Mouse (Mus musculus): ENCODE measurements at regions not wholly inside any gene's neighbourhood (a gene's known extent, or its start where the extent isn't known, plus 50 kb on each side); places are given as distances from the start of the nearest gene placed in this dataset.
A peak's percentile ranks its signal among the peaks of the same experiment; 100 is the strongest.

- no peak overlapping the region for H3K27ac ChIP-seq
- intact Hi-C loops (cut with DNase I) = no loop called here
- no peak for DNase-seq
- 73% methylated on average over 5 of the region's 5 CpGs for WGBS
- no peak overlapping the region for H3K9ac ChIP-seq (ENCODE audit: low read depth, low read length)
- no peaks in the 10 kb centered on the region for H3K36me3 ChIP-seq (ENCODE audit: control insufficient read depth, insufficient read depth, low read length)
- no peak overlapping the region for H3K4me3 ChIP-seq
- H3K79me2 ChIP-seq (replicated peaks; ENCODE audit: control insufficient read depth, insufficient read depth, low read length) = no peaks in the 10 kb centered on the region
- H3K4me1 ChIP-seq (ENCODE audit: control insufficient read depth, insufficient read depth, low read length) = peaks cover 8% of the 10 kb centered on the region; the same call in 1 of the 2 replicates
- TF ChIP-seq POLR2A (IDR thresholded peaks at IDR 0.05; ENCODE audit: insufficient read depth, low read depth, low read length) (no peak), CTCF (IDR thresholded peaks at IDR 0.05) (no peak), EP300 (IDR thresholded peaks at IDR 0.05; ENCODE audit: insufficient read depth, low read depth, low read length) (no peak)
- H3K27me3 ChIP-seq (ENCODE audit: control insufficient read depth, insufficient read depth, low read length) = no peaks in the 10 kb centered on the region
These were observed 89.7 kb downstream of the Tomm20 start for GRCm38 (mm10) chr8:126855914-126856313.

GRCm38 (mm10) chr8:126855056-126855609, 90.5 kb downstream of the Tomm20 start:
- H3K9ac ChIP-seq (ENCODE audit: low read depth, low read length) = no peak overlapping the region
- intact Hi-C loops (cut with DNase I) = no loop called here
- H3K4me3 ChIP-seq = no peak overlapping the region
- H3K27me3 ChIP-seq (ENCODE audit: control insufficient read depth, insufficient read depth, low read length) = no peaks in the 10 kb centered on the region
- DNase-seq = no peak
- no peaks in the 10 kb centered on the region for H3K36me3 ChIP-seq (ENCODE audit: control insufficient read depth, insufficient read depth, low read length)
- H3K4me1 ChIP-seq (ENCODE audit: control insufficient read depth, insufficient read depth, low read length) = peaks cover 12% of the 10 kb centered on the region
- no peak overlapping the region for H3K27ac ChIP-seq
- TF ChIP-seq CTCF (IDR thresholded peaks at IDR 0.05) = no peak
- no peak for TF ChIP-seq POLR2A (IDR thresholded peaks at IDR 0.05; ENCODE audit: insufficient read depth, low read depth, low read length)
- TF ChIP-seq EP300 (IDR thresholded peaks at IDR 0.05; ENCODE audit: insufficient read depth, low read depth, low read length) = no peak
- no peaks in the 10 kb centered on the region for H3K79me2 ChIP-seq (replicated peaks; ENCODE audit: control insufficient read depth, insufficient read depth, low read length)
- WGBS = 76% methylated on average over 2 of the region's 2 CpGs

GRCm38 (mm10) chr8:126854121-126855055, 91.3 kb downstream of the Tomm20 start:
- 85% methylated on average over 22 of the region's 22 CpGs for WGBS
- intact Hi-C loops (cut with DNase I) = no loop called here
- Histone ChIP-seq H3K27me3 (ENCODE audit: control insufficient read depth, insufficient read depth, low read length) (no peaks in the 10 kb centered on the region), H3K79me2 (replicated peaks; ENCODE audit: control insufficient read depth, insufficient read depth, low read length) (no peaks in the 10 kb centered on the region), H3K36me3 (ENCODE audit: control insufficient read depth, insufficient read depth, low read length) (no peaks in the 10 kb centered on the region), H3K9ac (ENCODE audit: low read depth, low read length) (no peak overlapping the region), H3K4me1 (ENCODE audit: control insufficient read depth, insufficient read depth, low read length) (peaks cover 19% of the 10 kb centered on the region), H3K27ac (no peak overlapping the region), H3K4me3 (no peak overlapping the region)
- TF ChIP-seq POLR2A (IDR thresholded peaks at IDR 0.05; ENCODE audit: insufficient read depth, low read depth, low read length) = no peak
- no peak for TF ChIP-seq CTCF (IDR thresholded peaks at IDR 0.05)
- no peak for TF ChIP-seq EP300 (IDR thresholded peaks at IDR 0.05; ENCODE audit: insufficient read depth, low read depth, low read length)
- DNase-seq = no peak

GRCm38 (mm10) chr8:126852663-126853390, 92.8 kb downstream of the Tomm20 start:
- intact Hi-C loops (cut with DNase I) = no loop called here
- 50% methylated on average over 10 of the region's 10 CpGs for WGBS
- no peak overlapping the region for H3K4me3 ChIP-seq
- TF ChIP-seq CTCF (IDR thresholded peaks at IDR 0.05) (no peak), EP300 (IDR thresholded peaks at IDR 0.05; ENCODE audit: insufficient read depth, low read depth, low read length) (peak; percentile 88), POLR2A (IDR thresholded peaks at IDR 0.05; ENCODE audit: insufficient read depth, low read depth, low read length) (0 out of 2 replicates have a peak, but pooled peaks have one; percentile 13)
- peak overlapping the region; percentile 84 for H3K27ac ChIP-seq
- H3K79me2 ChIP-seq (replicated peaks; ENCODE audit: control insufficient read depth, insufficient read depth, low read length) = no peaks in the 10 kb centered on the region
- DNase-seq = peak; percentile 66 to 84
- H3K36me3 ChIP-seq (ENCODE audit: control insufficient read depth, insufficient read depth, low read length) = no peaks in the 10 kb centered on the region
- peak overlapping the region; percentile 8 for H3K9ac ChIP-seq (ENCODE audit: low read depth, low read length)
- H3K4me1 ChIP-seq (ENCODE audit: control insufficient read depth, insufficient read depth, low read length) = peaks cover 32% of the 10 kb centered on the region
- no peaks in the 10 kb centered on the region for H3K27me3 ChIP-seq (ENCODE audit: control insufficient read depth, insufficient read depth, low read length)

GRCm38 (mm10) chr8:126852184-126852583, 93.5 kb downstream of the Tomm20 start:
- TF ChIP-seq POLR2A (IDR thresholded peaks at IDR 0.05; ENCODE audit: insufficient read depth, low read depth, low read length) (no peak), CTCF (IDR thresholded peaks at IDR 0.05) (no peak), EP300 (IDR thresholded peaks at IDR 0.05; ENCODE audit: insufficient read depth, low read depth, low read length) (no peak)
- peak in 1 of 2 experiments; percentile 42 for DNase-seq
- H3K4me1 ChIP-seq (ENCODE audit: control insufficient read depth, insufficient read depth, low read length) = peaks cover 37% of the 10 kb centered on the region
- H3K27me3 ChIP-seq (ENCODE audit: control insufficient read depth, insufficient read depth, low read length) = no peaks in the 10 kb centered on the region
- intact Hi-C loops (cut with DNase I) = no loop called here
- peak overlapping the region; percentile 84 for H3K27ac ChIP-seq
- H3K79me2 ChIP-seq (replicated peaks; ENCODE audit: control insufficient read depth, insufficient read depth, low read length) = no peaks in the 10 kb centered on the region
- H3K36me3 ChIP-seq (ENCODE audit: control insufficient read depth, insufficient read depth, low read length) = no peaks in the 10 kb centered on the region
- 60% methylated on average over 5 of the region's 5 CpGs for WGBS
- H3K9ac ChIP-seq (ENCODE audit: low read depth, low read length) = no peak overlapping the region; the same call in 1 of the 2 replicates
- H3K4me3 ChIP-seq = no peak overlapping the region

Data from heart, adult 2 months (tissue).